Mouse (Mus musculus): ENCODE data around the gene Cped1.
"Not testable (repeated sequence)": the region's sequence is repeated elsewhere in the genome, so short reads cannot be mapped to it uniquely, and the experiment has no call there.

Cped1 gene

DNA sequence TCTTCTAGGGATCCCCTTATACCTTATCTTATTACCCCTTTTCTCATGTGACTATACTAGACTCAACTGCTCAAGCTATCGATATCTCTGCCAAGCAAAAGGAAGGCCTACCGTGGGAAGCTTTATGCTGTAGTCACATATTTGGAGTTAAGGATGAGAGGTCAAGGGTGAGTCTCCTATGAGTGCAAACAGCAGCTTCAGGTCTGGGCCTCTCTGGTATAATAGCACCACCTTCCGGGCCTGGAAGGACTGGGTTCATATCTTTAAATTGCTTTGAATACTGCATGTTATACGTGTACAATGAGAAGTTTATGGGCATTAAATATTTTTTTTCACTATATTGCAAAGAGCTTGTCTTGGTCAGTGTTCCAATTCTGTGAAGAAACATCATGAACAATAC is 87.0 kb downstream of the Cped1 start:
- ATAC-seq (ENCODE audit: insufficient number of reproducible peaks, low FRiP score, low TSS enrichment): no peak

DNA sequence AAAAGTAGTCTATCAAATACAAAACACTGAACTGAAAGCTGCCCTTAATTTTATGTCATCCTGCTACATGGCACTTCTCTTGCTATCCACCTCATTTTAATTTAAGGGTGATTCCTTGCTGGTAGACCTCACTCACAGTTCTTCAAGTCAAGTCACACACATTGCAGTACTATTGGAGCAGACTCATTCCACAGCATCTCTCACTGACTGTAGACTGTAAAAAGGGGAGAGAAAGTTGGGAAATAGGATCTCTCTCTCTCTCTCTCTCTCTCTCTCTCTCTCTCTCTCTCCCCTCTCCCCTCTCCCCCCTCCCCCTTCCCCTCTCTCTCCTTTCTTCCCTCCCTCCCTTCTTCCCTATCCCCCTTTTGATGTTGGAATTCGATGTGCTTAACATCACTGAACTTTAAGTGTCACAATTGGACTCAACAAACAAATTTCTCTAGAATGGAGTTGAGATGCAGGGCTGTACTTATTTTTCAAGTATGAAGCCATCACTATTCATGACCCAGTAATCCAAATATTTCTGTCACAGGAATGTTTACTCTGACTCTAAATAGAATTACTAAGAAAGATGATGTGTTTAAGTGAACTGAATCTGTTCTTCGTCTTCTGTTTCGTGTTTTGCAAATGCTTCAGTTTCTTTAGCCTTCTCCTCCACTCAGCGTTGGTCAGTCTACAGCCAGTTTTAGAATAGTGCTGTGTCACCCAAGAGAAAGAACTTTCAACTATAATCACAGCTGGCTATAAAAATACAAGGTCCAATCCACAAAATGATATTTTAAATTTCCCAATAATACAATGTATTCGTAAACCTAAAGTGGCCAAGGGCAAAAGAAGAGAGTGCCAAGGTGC is 88.7 kb downstream of the Cped1 start:
- no peak for ATAC-seq (ENCODE audit: insufficient number of reproducible peaks, low FRiP score, low TSS enrichment)

DNA sequence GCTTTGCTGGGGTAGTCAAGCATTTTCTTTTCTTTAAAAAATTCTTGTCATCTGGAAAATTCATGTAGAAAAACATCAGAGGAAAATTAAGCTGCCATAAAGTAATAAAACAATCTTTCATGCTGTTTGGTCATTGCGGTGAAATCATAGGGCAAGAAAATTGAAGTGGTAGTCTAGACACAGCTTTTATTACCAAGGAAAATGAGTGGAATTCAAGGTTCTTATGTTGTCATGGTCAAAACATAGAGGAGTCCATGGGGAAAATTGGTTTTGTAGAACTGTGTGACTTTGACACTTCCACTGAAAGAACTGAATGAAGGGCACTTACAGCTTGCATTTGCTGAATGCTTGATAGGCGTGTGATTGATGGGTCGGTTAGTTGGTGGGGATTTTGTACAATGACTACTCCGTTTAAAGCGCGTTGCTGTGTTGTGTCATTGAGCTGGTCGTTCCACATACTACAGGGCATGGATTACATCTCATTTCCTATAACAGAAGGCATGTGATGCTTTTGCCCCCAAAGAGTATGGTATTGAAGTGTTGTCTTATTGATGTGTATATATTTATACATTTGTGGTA is 93.1 kb downstream of the Cped1 start:
- no peak for ATAC-seq (ENCODE audit: insufficient number of reproducible peaks, low FRiP score, low TSS enrichment)

DNA sequence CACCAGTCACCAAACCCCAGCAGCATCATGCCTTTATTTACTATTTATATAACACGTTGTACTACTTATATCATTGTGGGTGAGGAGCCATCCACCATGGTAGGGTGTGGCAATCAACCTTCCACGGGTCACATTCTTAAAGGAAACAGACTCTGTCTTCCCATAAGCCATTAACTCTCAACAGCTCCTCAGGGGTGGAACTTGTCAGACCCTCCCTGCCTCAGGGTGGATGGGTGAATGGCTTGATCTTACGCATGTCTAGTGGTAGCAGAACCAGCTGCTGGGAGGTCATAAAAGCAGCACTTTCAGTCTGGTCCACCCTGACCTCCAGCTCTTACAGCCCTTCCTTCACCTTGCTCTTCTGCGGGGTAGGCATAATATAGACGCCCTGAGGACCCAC is 100.3 kb downstream of the Cped1 start:
- ATAC-seq (ENCODE audit: insufficient number of reproducible peaks, low FRiP score, low TSS enrichment): no peak

DNA sequence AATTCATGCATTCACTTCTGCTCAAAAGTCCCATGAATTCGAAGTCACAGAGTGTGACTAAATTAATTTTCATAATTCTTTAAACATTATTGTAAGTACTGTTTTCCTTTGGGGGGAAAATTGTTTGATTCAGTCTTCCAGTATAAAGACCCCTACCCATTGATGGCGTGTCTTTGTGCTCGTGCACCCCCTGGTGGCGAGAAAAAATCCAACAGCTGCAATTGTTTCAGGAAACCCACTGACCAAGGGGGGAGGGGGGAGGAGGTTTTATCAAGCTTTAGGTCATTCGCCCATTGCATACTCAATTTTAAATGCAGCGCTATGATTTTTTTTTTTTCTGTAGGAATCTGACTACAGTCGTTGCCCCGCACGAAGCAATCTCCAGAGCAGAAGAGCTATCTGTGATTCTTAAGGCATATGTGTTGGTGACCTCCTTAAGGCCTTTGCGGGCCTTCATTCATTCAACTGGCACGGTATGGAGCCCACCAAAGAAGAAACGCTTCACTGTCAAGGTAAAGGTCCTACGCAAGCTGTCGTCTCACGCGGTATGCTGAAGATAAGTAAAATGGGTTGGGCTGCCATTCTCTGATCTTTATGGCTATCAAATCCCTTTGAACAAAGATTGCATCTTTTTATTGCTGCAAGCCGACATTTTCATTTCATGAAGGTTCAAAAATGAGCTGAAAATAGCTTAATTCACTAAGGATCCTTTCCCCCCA is 102.8 kb downstream of the Cped1 start:
- no peak for ATAC-seq (ENCODE audit: insufficient number of reproducible peaks, low FRiP score, low TSS enrichment)

DNA sequence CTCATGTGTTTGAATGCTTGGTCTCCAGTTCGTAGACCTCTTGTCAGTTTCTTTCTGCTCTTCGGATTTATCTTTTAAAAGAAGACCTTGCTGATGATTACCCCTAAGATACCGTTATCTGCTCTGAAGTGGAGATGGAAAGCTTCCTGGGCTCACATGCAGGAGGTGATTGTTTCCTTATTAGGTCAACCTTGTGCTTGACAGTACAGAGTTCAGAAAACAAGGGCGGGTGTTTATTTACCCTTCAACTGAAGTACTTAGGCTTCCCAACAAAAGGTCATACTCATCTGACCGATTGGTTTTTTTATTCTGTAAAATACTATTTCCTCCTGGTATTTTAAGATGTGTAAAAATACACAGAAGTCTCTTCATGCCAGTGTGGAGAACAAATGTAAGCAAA is 106.1 kb downstream of the Cped1 start:
- ATAC-seq (ENCODE audit: insufficient number of reproducible peaks, low FRiP score, low TSS enrichment): no peak

DNA sequence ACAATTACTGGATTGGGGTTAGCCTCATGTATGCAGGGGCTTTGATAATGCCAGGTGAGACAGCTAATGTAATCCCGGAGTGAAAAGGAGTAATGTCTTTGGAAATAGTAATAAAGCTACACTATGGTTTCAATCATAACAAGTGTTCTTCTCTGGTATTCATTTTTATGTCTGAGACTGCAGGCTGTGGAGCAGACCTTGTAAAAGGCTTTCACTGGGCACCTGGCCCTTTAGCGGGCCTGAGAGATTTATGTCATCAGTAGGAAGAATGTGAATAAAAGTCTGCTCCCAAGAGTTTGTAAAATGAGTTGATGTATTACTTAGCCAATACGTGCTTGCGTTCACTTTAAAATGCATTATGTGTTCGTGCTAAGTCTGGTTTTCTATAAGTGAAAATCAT is 108.1 kb downstream of the Cped1 start:
- ATAC-seq (ENCODE audit: insufficient number of reproducible peaks, low FRiP score, low TSS enrichment): no peak

DNA sequence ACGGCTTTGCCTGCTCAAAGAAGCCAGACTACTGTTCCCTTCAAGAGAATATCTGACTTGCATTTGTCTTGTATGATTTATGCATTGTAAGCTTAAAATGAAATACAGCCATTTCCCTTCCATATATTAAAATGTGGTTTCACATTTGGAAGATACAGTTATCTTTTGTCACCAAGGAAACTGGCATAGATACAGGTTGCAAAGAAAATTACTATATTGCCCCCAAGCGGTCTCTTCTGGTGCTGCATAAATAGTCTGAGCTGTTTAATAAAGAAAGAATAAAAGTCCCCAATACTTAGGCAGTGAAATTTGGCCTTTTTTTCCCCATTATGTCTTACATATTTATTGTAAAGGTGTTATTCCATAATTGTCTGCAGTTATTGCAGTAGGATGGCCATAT is 112.0 kb downstream of the Cped1 start:
- no peak for ATAC-seq (ENCODE audit: insufficient number of reproducible peaks, low FRiP score, low TSS enrichment)

DNA sequence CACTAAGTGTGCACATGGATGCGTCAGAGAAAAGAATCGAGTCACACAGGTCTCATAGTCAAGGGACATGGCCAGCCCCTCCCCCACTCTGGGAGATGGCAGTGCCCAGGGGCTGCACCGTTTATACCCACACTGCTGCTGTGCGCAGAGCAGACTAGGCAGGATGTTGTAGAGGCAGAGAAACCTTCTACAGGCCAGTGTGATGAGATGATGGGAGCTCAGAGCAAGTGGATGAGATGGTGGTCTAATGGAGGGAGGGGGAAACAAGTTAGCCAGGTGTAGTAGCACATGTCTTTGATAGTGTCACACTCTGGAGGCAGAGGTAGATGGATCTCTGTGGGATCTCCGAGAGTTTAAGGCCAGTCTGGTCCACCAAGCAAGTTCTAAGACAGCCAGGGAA is 114.1 kb downstream of the Cped1 start:
- no peak for ATAC-seq (ENCODE audit: insufficient number of reproducible peaks, low FRiP score, low TSS enrichment)

DNA sequence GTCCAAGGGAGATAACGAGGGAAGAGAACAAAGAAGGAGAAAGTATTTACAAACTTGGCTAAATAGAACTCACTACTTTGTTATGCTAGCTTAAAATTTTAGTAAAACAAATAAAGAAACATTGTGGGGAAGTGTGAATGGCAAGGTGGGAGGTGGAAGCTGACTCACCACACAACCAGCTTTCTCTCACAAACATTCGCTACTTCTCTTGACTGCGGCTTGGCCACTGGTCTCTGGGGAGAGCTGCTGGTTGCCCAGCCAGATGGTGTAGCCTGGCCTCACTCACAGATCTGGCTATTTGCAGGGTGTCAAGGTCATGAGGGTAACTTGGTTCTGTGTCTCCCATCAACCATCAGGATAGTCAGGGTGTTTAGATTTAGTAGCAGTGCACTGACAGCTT is 116.2 kb downstream of the Cped1 start:
- no peak for ATAC-seq (ENCODE audit: insufficient number of reproducible peaks, low FRiP score, low TSS enrichment)

DNA sequence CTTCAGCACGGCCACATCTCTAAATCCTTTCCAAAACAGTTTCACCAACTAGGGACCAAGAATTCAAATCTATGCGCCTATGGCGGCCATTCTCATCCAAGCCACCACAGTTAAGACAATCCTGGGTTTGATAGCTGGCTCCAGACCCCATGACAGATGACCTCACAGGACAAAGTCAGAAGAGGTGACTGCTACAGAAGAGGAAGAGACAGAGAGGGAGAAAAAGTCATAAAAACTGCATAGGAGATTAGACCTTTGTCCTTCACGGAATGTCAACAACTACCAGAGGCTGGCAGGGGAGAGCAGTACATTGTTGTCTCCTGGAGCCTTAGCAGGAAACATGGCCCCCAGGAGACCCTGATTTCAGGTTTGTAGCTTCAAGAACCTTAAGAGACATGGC is 117.0 kb downstream of the Cped1 start:
- ATAC-seq (ENCODE audit: insufficient number of reproducible peaks, low FRiP score, low TSS enrichment): no peak

DNA sequence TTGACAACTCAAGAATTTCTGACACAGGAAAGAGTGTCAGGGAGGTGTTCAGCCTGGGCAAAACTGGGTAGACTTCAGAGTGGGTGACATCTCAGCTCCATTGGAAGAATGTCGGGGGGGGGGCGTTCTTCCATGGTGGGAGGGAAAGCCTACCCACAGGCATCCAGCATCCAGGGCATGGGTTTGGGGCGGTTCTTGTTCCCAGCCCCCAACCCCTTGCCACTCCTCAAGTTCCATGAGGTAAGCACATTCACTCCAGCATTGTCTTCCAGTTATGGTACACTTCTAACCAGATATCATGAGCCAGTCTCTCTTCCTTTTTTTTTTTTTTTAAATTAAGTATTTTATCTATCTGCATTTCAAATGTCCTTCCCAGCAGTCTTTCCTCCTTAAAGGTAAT is 118.0 kb downstream of the Cped1 start:
- no peak for ATAC-seq (ENCODE audit: insufficient number of reproducible peaks, low FRiP score, low TSS enrichment)

DNA sequence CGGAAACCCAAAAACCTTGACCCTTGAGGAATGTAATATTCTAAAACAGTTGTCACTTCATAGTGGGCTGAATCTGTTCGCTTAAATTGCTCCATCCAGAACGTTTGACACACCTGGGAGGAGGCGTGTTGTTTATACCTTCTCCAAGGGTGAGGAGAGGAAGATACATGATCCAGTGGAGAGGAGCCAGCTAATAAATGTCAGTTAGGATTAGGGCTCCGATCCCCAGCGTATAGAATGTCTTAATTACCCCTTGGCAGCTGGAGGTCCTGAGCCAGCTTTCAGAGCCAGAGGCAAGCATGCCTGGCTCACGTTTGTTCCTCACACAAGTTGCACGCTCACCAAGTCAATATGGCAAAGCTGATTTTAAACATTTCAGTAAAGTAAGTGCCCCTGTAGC is 118.5 kb downstream of the Cped1 start:
- ATAC-seq (ENCODE audit: insufficient number of reproducible peaks, low FRiP score, low TSS enrichment): no peak

DNA sequence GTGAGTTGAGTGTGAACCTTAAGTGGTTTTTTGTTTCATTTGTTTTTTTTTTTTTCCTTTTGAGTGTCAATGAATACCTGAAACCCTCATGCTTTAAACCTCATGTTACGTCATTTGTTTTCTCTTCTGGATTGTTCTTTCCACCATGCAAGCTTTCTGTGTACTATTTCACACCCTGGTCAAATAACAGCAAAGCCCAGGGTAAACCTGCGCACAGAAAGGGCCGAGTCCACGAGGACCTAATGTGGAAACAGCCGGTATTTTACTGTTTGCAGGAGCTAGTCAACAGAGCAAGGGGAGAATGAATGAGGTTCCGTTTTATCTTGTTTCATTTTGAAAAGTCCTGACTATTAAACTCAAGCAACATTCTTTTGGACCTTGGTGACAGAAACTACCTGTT is 128.4 kb downstream of the Cped1 start:
- ATAC-seq (ENCODE audit: insufficient number of reproducible peaks, low FRiP score, low TSS enrichment): no peak

DNA sequence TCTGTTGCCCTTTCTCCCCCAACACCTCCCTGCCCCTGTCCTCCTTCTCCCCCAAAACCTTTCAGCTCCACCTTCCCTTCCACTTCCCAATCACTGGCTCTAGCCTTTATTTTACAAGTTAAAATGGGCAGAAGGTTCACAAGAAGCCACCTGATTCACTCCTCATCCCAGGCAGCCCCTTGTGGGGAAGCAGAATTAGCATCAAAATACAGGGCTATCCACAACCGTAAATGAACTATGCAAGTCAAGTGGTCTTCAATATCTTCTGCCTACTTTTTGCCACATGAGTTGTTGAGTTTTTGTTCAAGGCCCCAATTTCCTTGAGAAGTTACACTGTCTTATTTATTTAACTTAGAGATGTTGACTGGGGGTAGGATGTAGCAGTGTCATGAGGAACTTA is 131.0 kb downstream of the Cped1 start:
- no peak for ATAC-seq (ENCODE audit: insufficient number of reproducible peaks, low FRiP score, low TSS enrichment)

DNA sequence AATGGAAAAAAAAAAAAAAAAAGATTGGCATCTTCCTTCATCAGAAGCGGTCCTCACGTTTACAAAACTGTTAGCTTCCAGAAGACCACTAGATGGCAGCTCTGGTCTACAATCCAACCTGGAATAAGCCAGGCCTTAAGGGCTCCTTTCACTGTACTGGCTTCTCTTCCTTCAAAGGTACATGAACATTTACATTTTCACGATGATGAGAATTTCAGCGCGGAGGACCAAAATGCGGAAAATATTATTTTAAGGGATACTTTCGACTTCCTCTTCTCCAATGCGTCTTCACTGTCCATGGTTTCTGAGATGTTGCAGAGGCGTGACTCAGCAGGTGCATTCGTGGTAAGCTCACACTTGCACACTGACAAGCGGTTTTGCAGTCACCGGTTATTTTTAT is 136.4 kb downstream of the Cped1 start:
- ATAC-seq (ENCODE audit: insufficient number of reproducible peaks, low FRiP score, low TSS enrichment): peak; percentile 76

DNA sequence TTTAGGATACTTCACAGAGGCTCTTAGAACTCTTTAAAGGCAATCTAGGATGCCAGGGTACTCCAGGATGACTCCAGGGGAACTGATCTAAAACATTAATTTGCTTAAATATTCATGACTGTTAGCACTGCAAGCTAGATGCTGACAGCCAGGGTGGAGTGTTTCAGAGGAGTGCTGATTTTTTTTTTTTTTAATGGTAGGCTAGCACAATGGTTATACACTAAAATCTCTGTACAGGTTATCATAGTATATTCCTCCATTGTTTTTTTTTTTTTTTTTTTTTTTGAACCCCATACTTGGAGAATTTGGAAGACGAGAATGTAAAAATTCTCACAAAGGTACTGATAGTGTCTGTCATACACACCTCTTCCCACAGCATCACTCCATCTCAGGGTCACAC is 137.0 kb downstream of the Cped1 start:
- no peak for ATAC-seq (ENCODE audit: insufficient number of reproducible peaks, low FRiP score, low TSS enrichment)

DNA sequence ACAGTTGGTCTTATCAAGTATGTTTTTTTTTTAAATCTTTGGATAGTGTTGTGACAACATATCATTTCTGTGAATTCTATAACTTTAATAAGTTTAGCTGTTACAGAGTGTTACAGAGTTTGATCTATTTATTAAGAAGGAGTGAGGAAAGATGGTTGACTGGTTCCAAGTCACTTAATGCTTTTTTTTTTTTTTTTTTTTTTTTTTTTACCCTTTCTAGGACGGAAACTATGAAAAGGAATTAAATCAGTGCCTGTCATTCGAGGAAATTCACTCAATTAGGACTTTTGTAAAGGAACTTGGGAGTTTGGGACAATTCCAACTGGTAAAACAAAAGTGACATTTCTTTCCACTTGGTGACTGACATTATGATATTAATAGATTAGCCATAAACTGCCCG is 137.6 kb downstream of the Cped1 start:
- ATAC-seq (ENCODE audit: insufficient number of reproducible peaks, low FRiP score, low TSS enrichment): no peak

DNA sequence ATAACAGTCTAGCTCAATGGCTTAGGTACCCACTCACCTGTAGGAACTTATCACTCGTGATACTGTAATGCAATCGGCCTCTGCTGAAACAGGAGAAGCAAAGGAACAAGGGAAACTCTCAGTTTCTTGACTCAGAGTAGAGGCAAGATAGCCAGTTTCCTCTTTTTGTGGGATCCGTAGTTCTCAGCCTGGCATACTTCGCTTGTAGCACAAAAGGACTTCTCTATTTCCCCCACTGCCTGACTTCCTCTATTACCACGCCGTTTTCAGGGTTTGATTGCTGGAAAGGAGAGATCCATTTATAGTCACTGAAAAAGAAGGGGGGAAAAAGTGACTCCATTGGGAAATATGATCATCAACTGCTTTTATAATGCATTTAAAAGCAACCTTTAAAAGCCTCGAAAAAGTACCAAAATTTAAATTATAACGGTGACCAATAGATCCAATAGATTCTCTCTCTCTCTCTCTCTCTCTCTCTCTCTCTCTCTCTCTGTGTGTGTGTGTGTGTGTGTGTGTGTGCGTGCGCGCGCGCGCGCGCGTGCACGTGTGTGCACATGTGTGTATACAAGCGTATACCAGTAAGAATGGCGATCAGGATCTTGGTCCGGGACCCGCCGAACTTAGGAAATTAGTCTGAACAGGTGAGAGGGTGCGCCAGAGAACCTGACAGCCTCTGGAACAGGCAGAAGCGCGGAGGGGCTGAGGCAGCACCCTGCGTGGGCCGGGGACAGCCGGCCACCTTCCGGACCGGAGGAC is 139.0 kb downstream of the Cped1 start:
- ATAC-seq (ENCODE audit: insufficient number of reproducible peaks, low FRiP score, low TSS enrichment): not testable (repeated sequence)

DNA sequence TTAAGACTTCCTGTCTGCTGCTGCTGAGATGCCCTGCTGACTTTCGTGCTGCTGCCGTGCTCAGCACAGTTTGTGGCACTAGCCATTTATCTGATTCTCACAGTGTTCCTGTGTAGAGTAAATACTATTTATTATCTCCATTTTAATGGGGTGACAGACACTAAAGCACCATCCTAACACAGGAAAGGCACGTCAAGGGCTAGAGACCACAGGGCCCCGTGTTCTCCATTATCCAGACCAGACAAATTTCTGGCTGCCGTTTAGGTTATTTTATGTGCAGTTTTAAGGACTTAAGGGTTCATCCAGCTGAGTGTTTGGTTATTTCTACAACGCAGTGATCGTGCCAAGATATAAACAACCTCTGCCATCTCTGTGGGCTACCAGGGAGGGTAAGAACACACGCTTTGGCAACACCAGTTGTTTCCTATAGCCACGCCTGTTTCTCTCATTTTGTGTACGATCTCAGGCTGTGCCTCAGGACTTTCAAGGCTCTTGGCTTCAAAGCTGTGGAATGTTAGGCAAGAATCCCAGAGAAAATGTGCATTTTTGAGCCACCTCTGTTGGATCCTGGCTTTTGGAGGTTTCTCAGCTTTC is 149.4 kb downstream of the Cped1 start:
- no peak for ATAC-seq (ENCODE audit: insufficient number of reproducible peaks, low FRiP score, low TSS enrichment)

Data from cerebellum, adult (tissue).